Mouse (Mus musculus): ENCODE results near the gene Apold1. TPM values are rescaled to one million over a fixed set of nuclear protein-coding genes. Genes with fewer than 3 reads are reported as not detected.
A peak's percentile ranks its signal among the peaks of the same experiment; 100 is the strongest.

Apold1 gene
- total RNA-seq, 1 experiment = 0.22 TPM

DNA sequence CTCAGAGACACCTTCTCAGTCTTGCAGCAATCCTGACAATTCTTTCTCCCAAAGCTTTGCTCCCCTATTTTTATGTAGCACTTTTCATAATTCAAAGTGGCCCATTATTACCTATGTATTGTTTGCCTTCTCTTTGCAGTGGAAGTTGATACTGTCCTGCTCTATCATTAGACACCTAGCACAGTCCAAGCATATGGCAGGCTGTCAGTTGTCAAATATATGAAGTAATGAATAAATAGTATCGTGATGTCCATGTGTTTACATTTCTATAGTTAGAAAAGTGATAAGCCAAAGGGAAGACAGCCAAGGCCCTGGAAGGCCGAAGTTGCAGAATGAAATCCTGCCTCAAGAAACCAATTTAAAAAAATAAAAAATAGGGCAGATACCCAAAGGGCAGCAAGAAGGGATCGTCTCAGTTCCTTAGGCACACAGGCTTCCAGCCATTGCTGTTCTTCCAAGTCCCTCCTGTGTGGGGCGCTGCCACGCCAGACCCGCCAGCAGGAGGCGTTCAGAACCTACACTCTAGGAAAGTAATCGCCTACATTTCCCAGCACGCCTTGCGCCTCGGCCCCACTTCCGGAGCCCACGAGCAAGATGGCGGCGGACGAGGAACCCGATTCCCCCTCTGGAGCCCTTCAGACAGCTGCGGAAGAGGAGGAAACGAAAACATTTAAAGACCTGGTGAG, 29.7 kb downstream of the Apold1 start, which contains the start of gene Ddx47:
Gene Ddx47 (plus strand): TSS at position 565 of the 686 bp plus-strand sequence.
- Histone ChIP-seq H3K9ac (ENCODE audit: insufficient read depth, low read depth, low read length, poor library complexity, severe bottlenecking) (peak within 1 kb of the TSS; percentile 84), H3K36me3 (ENCODE audit: control insufficient read depth, insufficient read depth, low read length, poor library complexity, severe bottlenecking) (peaks cover 12% of the 10 kb centered on the region), H3K27ac (ENCODE audit: insufficient read depth, low read depth, low read length, poor library complexity, severe bottlenecking) (no peak within 1 kb of the TSS), H3K9me3 (ENCODE audit: control insufficient read depth, insufficient read depth, low read depth, low read length) (no peaks in the 10 kb centered on the region), H3K4me1 (ENCODE audit: control insufficient read depth in 2 of 2, insufficient read depth in 2 of 2, low read length in 2 of 2, poor library complexity in 1 of 2) (no peaks in the 10 kb centered on the region; a peak in 1 of 4 replicates), H3K4me3 (ENCODE audit: insufficient read depth in 1 of 2, low read depth in 1 of 2, low read length in 2 of 2, poor library complexity in 1 of 2, severe bottlenecking in 1 of 2) (peak within 1 kb of the TSS; percentile 79 to 94)
- in situ Hi-C loops (cut with MboI; ENCODE audit: low sequenced_read_pairs in 2 of 2, unreplicated experiment in 2 of 2) = no loop called here
- TF ChIP-seq ZNF384 (IDR thresholded peaks at IDR 0.05; ENCODE audit: low read depth, low read length) = peak; percentile 69; the same call in 1 of the 2 replicates
- peak; percentile 93 for TF ChIP-seq HCFC1 (IDR thresholded peaks at IDR 0.05; ENCODE audit: borderline replicate concordance, insufficient read depth, low read length)
- no peak for TF ChIP-seq MAFK (IDR thresholded peaks at IDR 0.05; ENCODE audit: insufficient read depth, low read depth, low read length)
- TF ChIP-seq ZC3H11A (IDR thresholded peaks at IDR 0.05; ENCODE audit: borderline replicate concordance, low read depth, low read length) = 0 out of 2 replicates have a peak, but pooled peaks have one; percentile 43
- TF ChIP-seq CHD2 (IDR thresholded peaks at IDR 0.05; ENCODE audit: low read depth, low read length) = no peak
- peak; percentile 95 for DNase-seq (ENCODE audit: low read depth, low spot score)

DNA sequence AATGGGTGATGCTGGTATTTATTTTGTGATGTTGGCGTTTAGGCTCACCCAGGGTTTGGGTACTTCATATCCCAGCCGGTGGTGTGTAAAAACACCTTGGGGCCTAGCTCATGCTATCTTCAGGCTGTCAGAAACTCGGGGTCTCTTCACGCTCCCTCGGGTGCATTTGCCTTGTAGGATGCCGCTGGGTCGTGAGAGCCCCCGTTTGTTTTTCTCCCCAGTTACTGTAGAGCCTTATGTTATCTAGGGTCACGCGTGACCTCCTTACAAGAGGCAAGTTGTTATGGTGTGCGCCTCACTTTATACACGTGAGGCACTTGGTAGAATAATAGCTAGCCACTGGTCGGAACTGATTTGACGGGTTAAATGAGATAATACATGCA, 30.2 kb downstream of the Apold1 start:
- Histone ChIP-seq H3K9me3 (ENCODE audit: control insufficient read depth, insufficient read depth, low read depth, low read length) (no peaks in the 10 kb centered on the region), H3K9ac (ENCODE audit: insufficient read depth, low read depth, low read length, poor library complexity, severe bottlenecking) (peak overlapping the region; percentile 84), H3K4me3 (ENCODE audit: insufficient read depth in 1 of 2, low read depth in 1 of 2, low read length in 2 of 2, poor library complexity in 1 of 2, severe bottlenecking in 1 of 2) (peak overlapping the region; percentile 79 to 94), H3K4me1 (ENCODE audit: control insufficient read depth in 2 of 2, insufficient read depth in 2 of 2, low read length in 2 of 2, poor library complexity in 1 of 2) (no peaks in the 10 kb centered on the region; a peak in 1 of 4 replicates), H3K27ac (ENCODE audit: insufficient read depth, low read depth, low read length, poor library complexity, severe bottlenecking) (no peak overlapping the region), H3K36me3 (ENCODE audit: control insufficient read depth, insufficient read depth, low read length, poor library complexity, severe bottlenecking) (peaks cover 16% of the 10 kb centered on the region)
- TF ChIP-seq MAFK (IDR thresholded peaks at IDR 0.05; ENCODE audit: insufficient read depth, low read depth, low read length) = no peak
- no peak for TF ChIP-seq ZNF384 (IDR thresholded peaks at IDR 0.05; ENCODE audit: low read depth, low read length)
- TF ChIP-seq HCFC1 (IDR thresholded peaks at IDR 0.05; ENCODE audit: borderline replicate concordance, insufficient read depth, low read length) = no peak
- no peak for TF ChIP-seq CHD2 (IDR thresholded peaks at IDR 0.05; ENCODE audit: low read depth, low read length)
- TF ChIP-seq ZC3H11A (IDR thresholded peaks at IDR 0.05; ENCODE audit: borderline replicate concordance, low read depth, low read length) = no peak
- DNase-seq (ENCODE audit: low read depth, low spot score) = no peak
- in situ Hi-C loops (cut with MboI; ENCODE audit: low sequenced_read_pairs in 2 of 2, unreplicated experiment in 2 of 2) = no loop called here

DNA sequence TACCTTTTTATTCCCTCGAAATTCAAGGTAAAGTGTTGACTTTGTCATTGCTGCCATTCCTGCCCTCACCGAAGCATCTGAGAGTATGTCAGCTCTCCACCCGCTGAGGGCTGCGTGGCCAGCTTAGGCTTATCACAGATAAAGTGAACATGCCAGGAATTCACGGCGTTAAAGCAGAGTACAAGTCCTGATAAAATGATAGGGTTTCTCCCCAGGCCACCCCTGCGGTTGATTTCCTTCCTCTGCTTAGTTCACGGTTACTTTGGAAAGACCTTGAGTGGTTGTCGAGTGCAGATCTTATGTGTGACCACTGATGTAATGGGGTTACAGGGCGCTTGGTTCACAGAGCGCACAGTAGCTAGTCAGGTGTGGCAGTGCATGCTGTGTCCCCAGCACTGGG, 35.7 kb downstream of the Apold1 start:
- peaks cover 49% of the 10 kb centered on the region for H3K36me3 ChIP-seq (ENCODE audit: control insufficient read depth, insufficient read depth, low read length, poor library complexity, severe bottlenecking)
- no peaks in the 10 kb centered on the region; a peak in 1 of 4 replicates for H3K4me1 ChIP-seq (ENCODE audit: control insufficient read depth in 2 of 2, insufficient read depth in 2 of 2, low read length in 2 of 2, poor library complexity in 1 of 2)
- no peak overlapping the region for H3K9ac ChIP-seq (ENCODE audit: insufficient read depth, low read depth, low read length, poor library complexity, severe bottlenecking)
- in situ Hi-C loops (cut with MboI; ENCODE audit: low sequenced_read_pairs in 2 of 2, unreplicated experiment in 2 of 2) = no loop called here
- DNase-seq (ENCODE audit: low read depth, low spot score) = no peak
- H3K4me3 ChIP-seq (ENCODE audit: insufficient read depth in 1 of 2, low read depth in 1 of 2, low read length in 2 of 2, poor library complexity in 1 of 2, severe bottlenecking in 1 of 2) = no peak overlapping the region
- no peak overlapping the region for H3K27ac ChIP-seq (ENCODE audit: insufficient read depth, low read depth, low read length, poor library complexity, severe bottlenecking)
- H3K9me3 ChIP-seq (ENCODE audit: control insufficient read depth, insufficient read depth, low read depth, low read length) = no peaks in the 10 kb centered on the region
- TF ChIP-seq MAFK (IDR thresholded peaks at IDR 0.05; ENCODE audit: insufficient read depth, low read depth, low read length) (no peak), ZC3H11A (IDR thresholded peaks at IDR 0.05; ENCODE audit: borderline replicate concordance, low read depth, low read length) (no peak), CHD2 (IDR thresholded peaks at IDR 0.05; ENCODE audit: low read depth, low read length) (no peak)

DNA sequence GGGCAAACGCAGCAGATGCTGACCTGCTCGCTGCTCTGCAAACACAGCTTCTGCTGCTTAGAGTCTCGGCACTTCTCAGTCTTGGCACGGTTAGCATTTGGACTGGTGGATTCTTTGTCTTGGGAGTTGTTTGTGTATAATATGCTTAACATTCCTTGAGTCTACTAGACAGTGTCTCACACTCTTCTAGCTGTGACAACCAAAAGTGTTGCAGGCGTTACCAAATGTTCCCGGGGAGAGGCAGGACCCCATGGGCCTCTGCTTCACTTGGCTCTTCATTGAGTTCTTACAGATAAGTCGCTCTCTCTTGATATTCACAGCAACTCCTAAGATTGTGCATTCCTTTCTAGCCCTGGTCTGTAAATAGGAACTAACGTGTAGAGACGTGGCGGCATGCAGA, 38.0 kb downstream of the Apold1 start:
- H3K36me3 ChIP-seq (ENCODE audit: control insufficient read depth, insufficient read depth, low read length, poor library complexity, severe bottlenecking) = peaks cover 55% of the 10 kb centered on the region
- TF ChIP-seq HCFC1 (IDR thresholded peaks at IDR 0.05; ENCODE audit: borderline replicate concordance, insufficient read depth, low read length) (no peak), ZC3H11A (IDR thresholded peaks at IDR 0.05; ENCODE audit: borderline replicate concordance, low read depth, low read length) (no peak), ZNF384 (IDR thresholded peaks at IDR 0.05; ENCODE audit: low read depth, low read length) (no peak), MAFK (IDR thresholded peaks at IDR 0.05; ENCODE audit: insufficient read depth, low read depth, low read length) (no peak), CHD2 (IDR thresholded peaks at IDR 0.05; ENCODE audit: low read depth, low read length) (no peak)

More for the DNA sequence above, 38.0 kb downstream of the Apold1 start:
- H3K4me3 ChIP-seq (ENCODE audit: insufficient read depth in 1 of 2, low read depth in 1 of 2, low read length in 2 of 2, poor library complexity in 1 of 2, severe bottlenecking in 1 of 2) = no peak overlapping the region
- no peak overlapping the region for H3K9ac ChIP-seq (ENCODE audit: insufficient read depth, low read depth, low read length, poor library complexity, severe bottlenecking)
- H3K27ac ChIP-seq (ENCODE audit: insufficient read depth, low read depth, low read length, poor library complexity, severe bottlenecking) = no peak overlapping the region
- no peak for DNase-seq (ENCODE audit: low read depth, low spot score)
- in situ Hi-C loops (cut with MboI; ENCODE audit: low sequenced_read_pairs in 2 of 2, unreplicated experiment in 2 of 2) = no loop called here
- no peaks in the 10 kb centered on the region for H3K4me1 ChIP-seq (ENCODE audit: control insufficient read depth in 2 of 2, insufficient read depth in 2 of 2, low read length in 2 of 2, poor library complexity in 1 of 2)
- H3K9me3 ChIP-seq (ENCODE audit: control insufficient read depth, insufficient read depth, low read depth, low read length) = no peaks in the 10 kb centered on the region

Data from ES-E14 (cell line).